Mouse (Mus musculus): ENCODE measurements around the gene Pnliprp1.

Pnliprp1 gene

GRCm38 (mm10) chr19:58776461-58776860, 47.8 kb downstream of the Pnliprp1 start:
- DNase-seq (ENCODE audit: low read depth in 1 of 2, low spot score in 2 of 2), result no peak

GRCm38 (mm10) chr19:58781566-58781965, 52.9 kb downstream of the Pnliprp1 start:
- DNase-seq (ENCODE audit: low read depth in 1 of 2, low spot score in 2 of 2), result no peak

- no peak for DNase-seq (ENCODE audit: low read depth in 1 of 2, low spot score in 2 of 2)
Observed at GRCm38 (mm10) chr19:58783938-58784337, 55.3 kb downstream of the Pnliprp1 start.

GRCm38 (mm10) chr19:58789194-58789593, 60.5 kb downstream of the Pnliprp1 start:
- DNase-seq (ENCODE audit: low read depth in 1 of 2, low spot score in 2 of 2), result no peak
